Mouse (Mus musculus) intestine, embryonic 14.5 days (tissue): ENCODE measurements around the gene Ddx6. TPM values are rescaled to one million over a fixed set of nuclear protein-coding genes. Genes with fewer than 3 reads are reported as not detected.

Source experiments
- ATAC-seq: fragments of 200-750 bp; cut with Nextera tagmentation; replicated peaks from 2 replicates; pipeline ENCODE4 v1.8.0; 2017; ENCODE audit warnings: low read depth, moderate number of reproducible peaks, moderate TSS enrichment, moderate library complexity; ENCODE audit not compliant: low FRiP score, low TSS enrichment
- DNase-seq: peaks from one replicate; pipeline ENCODE4 v3.0.0-alpha.2; 2018; ENCODE audit warnings: low spot score
- H3K27ac ChIP-seq: fragments of 300-500 bp; sonication (generic); 2 replicates; pipeline ENCODE4 v1.5.1; 2014; ENCODE audit warnings: low read depth, mild to moderate bottlenecking, control low read depth
- H3K27me3 ChIP-seq: fragments of 300-500 bp; sonication (generic); replicated peaks from 2 replicates; pipeline ENCODE4 v1.6.1; 2014; ENCODE audit warnings: low read length, control low read depth; ENCODE audit not compliant: control insufficient read depth, insufficient read depth
- H3K36me3 ChIP-seq: fragments of 300-500 bp; sonication (generic); 2 replicates; pipeline ENCODE4 v1.6.1; 2014; ENCODE audit warnings: low read length, control low read depth; ENCODE audit not compliant: control insufficient read depth, insufficient read depth
- H3K4me1 ChIP-seq: fragments of 300-500 bp; sonication (generic); replicated peaks from 2 replicates; pipeline ENCODE4 v1.6.1; 2014; ENCODE audit warnings: low read length, control low read depth, mixed read lengths; ENCODE audit not compliant: control insufficient read depth, insufficient read depth
- H3K4me2 ChIP-seq: fragments of 300-500 bp; sonication (generic); 2 replicates; pipeline ENCODE4 v1.6.1; 2014; ENCODE audit warnings: low read length
- H3K4me3 ChIP-seq: fragments of 300-500 bp; sonication (generic); 2 replicates; pipeline ENCODE4 v1.5.1; 2014; ENCODE audit warnings: low read depth, low read length, control low read depth, mixed read lengths
- H3K9ac ChIP-seq: fragments of 300-500 bp; sonication (generic); 2 replicates; pipeline ENCODE4 v1.6.1; 2014; ENCODE audit warnings: mild to moderate bottlenecking, low read length
- H3K9me3 ChIP-seq: fragments of 300-500 bp; sonication (generic); 2 replicates; pipeline ENCODE4 v1.6.1; 2016; ENCODE audit warnings: low read length, control low read depth; ENCODE audit not compliant: control insufficient read depth
- WGBS: fragments of 180-500 bp; shearing (Covaris S2); extraction: QIAGEN DNeasy Blood & Tissue Kit; methylation state at CpG from one replicate; pipeline ENCODE4 v1.1.7; 2014; 5-methylcytosine and 5-hydroxymethylcytosine counted together
- polyA plus RNA-seq: library from polyadenylated mRNA; unstranded; fragments of >200 nt; fragmentation: Nextera tagmentation; extraction: Ambion mirVana; gene quantifications from 2 replicates; pipeline ENCODE4 v1.2.1, GENCODE M21; 2014

Gene Ddx6
- polyA plus RNA-seq, 1 experiment from 2014 or later: 17.8 TPM

GRCm38 (mm10) chr9:44648881-44649281, 44.2 kb downstream of the Ddx6 start:
- 76% methylated on average over 7 of the region's 7 CpGs for WGBS
- Histone ChIP-seq H3K4me2 (no peak overlapping the region), H3K27ac (no peak overlapping the region), H3K27me3 (no peaks in the 10 kb centered on the region), H3K9me3 (no peaks in the 10 kb centered on the region), H3K4me1 (no peaks in the 10 kb centered on the region), H3K9ac (no peak overlapping the region), H3K4me3 (no peak overlapping the region), H3K36me3 (no peaks in the 10 kb centered on the region)
- peak; percentile 46 for DNase-seq
- ATAC-seq: no peak

DNA sequence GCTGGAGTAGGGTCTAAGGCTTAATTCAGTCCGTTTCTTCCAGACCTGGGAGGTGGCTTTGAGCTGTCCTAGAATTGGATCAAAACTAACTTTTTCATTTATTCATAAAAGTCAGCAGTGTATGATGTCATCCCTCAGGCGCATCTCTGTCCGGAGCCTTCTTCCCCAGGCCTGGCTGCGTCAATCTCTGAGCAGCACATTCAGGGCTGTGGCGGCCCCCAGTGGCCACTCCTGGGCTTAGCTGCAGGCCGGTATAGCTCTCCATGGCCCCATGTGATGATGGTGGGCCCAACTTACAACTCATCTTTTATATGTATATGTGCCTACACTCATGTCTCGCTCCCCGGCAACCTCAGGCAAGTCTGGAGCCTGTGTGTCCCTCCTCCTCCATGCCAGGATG, 47.3 kb downstream of the Ddx6 start:
- no peaks in the 10 kb centered on the region for H3K36me3 ChIP-seq
- no peaks in the 10 kb centered on the region for H3K9me3 ChIP-seq
- no peak overlapping the region for H3K9ac ChIP-seq
- WGBS: 10% methylated on average over 8 of the region's 8 CpGs
- H3K27ac ChIP-seq: no peak overlapping the region
- no peak overlapping the region for H3K4me3 ChIP-seq
- no peaks in the 10 kb centered on the region for H3K27me3 ChIP-seq
- H3K4me2 ChIP-seq: no peak overlapping the region
- peak; percentile 48; the same call in 1 of the 2 replicates for ATAC-seq
- DNase-seq: peak; percentile 82
- H3K4me1 ChIP-seq: peaks cover 6% of the 10 kb centered on the region; the same call in 1 of the 2 replicates

DNA sequence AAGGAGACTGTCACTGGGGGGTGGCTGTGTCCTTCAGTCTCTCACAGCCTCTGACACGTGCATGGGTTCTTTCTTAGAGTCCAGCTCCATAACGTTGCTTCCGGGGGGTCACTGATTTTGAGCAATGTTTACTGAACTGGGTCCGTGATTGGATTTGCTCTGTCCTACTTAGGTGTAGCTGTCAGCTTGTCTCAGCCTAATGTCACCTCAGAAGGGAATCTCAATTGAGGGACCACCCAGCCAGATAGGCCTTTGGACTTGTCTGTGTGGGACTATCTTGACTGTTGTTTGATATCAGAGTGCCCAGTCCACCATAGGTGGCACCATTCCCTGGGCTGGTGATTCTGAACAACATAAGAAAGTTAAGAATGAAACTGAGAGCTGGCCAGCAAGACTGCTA, 49.2 kb downstream of the Ddx6 start:
- Histone ChIP-seq H3K4me3 (no peak overlapping the region), H3K27ac (no peak overlapping the region), H3K36me3 (no peaks in the 10 kb centered on the region), H3K4me2 (no peak overlapping the region), H3K27me3 (no peaks in the 10 kb centered on the region), H3K9me3 (no peaks in the 10 kb centered on the region), H3K4me1 (peaks cover 6% of the 10 kb centered on the region; the same call in 1 of the 2 replicates), H3K9ac (no peak overlapping the region)
- 70% methylated on average over 4 of the region's 4 CpGs for WGBS
- ATAC-seq (no peak), DNase-seq (no peak)

GRCm38 (mm10) chr9:44655098-44656066, 50.7 kb downstream of the Ddx6 start:
- H3K4me2 ChIP-seq: peak overlapping the region; percentile 54
- peak; percentile 66 for ATAC-seq
- H3K27me3 ChIP-seq: no peaks in the 10 kb centered on the region
- 0 out of 2 replicates have a peak overlapping the region, but pooled peaks have one; percentile 20 for H3K9ac ChIP-seq
- H3K36me3 ChIP-seq: no peaks in the 10 kb centered on the region
- H3K9me3 ChIP-seq: no peaks in the 10 kb centered on the region
- 18% methylated on average over 26 of the region's 26 CpGs for WGBS
- peaks cover 6% of the 10 kb centered on the region; the same call in 1 of the 2 replicates for H3K4me1 ChIP-seq
- peak overlapping the region; percentile 22; the same call in 1 of the 2 replicates for H3K4me3 ChIP-seq
- H3K27ac ChIP-seq: no peak overlapping the region
- peak; percentile 78 for DNase-seq

- Histone ChIP-seq H3K4me3 (no peak overlapping the region), H3K27ac (no peak overlapping the region), H3K9me3 (no peaks in the 10 kb centered on the region), H3K36me3 (no peaks in the 10 kb centered on the region), H3K9ac (no peak overlapping the region), H3K27me3 (no peaks in the 10 kb centered on the region), H3K4me2 (no peak overlapping the region), H3K4me1 (no peaks in the 10 kb centered on the region)
- ATAC-seq (no peak), DNase-seq (no peak)
- 84% methylated on average over 6 of the region's 6 CpGs for WGBS
These were observed 59.0 kb downstream of the Ddx6 start for GRCm38 (mm10) chr9:44663706-44664105.

DNA sequence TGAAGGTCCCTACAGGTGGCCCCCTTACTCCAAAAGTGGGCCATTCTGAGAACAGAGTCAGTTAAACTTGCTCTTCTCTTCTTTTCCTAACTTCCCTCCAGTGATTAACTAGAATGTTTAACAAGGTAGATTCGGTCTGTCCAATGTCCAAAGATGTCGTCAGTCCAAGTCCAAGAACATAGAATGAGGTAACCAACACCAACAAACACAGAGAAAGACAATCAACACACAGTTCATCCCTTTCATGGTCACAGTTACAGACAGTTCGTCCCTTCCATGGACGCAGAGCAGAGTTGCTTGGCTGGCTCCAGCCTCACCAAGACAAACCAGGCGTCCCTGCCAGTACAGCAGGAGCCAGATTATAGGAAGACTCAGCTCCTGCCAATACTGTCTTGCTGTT, 66.7 kb downstream of the Ddx6 start:
- H3K4me2 ChIP-seq: no peak overlapping the region
- H3K27me3 ChIP-seq: no peaks in the 10 kb centered on the region
- WGBS: 90% methylated on average over 5 of the region's 5 CpGs
- no peak overlapping the region for H3K4me3 ChIP-seq
- no peaks in the 10 kb centered on the region for H3K4me1 ChIP-seq
- no peaks in the 10 kb centered on the region for H3K9me3 ChIP-seq
- no peak for DNase-seq
- no peaks in the 10 kb centered on the region for H3K36me3 ChIP-seq
- ATAC-seq: no peak
- H3K9ac ChIP-seq: no peak overlapping the region
- no peak overlapping the region for H3K27ac ChIP-seq

DNA sequence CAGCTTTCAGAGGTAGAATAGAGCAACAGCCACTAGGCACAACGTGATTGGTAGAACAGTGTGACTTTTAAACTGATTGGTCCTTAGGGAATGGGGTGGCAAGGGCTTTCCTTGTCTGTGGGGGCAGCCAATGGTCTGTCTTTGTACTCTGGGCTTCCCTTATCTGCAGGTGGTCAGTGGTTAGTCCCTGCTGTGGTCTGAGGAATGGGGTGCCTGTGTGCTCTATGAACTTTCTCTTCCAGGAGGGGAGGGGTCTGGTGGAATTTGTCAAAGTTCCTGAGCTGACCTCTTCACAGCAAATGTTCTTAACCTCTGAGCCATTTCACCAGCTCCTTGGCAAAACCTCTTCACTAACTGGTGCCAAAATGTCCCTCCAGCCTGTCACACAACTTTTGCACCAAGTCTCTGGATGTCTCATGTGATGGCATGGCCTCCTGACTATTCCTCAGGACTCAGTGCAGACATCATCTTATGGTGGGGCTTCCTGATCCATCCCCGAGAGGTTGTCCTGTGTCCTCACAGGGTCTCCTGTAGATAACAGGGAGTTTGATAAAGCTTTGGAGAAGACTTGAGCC, 67.7 kb downstream of the Ddx6 start:
- H3K4me1 ChIP-seq: no peaks in the 10 kb centered on the region
- no peak overlapping the region for H3K4me3 ChIP-seq
- no peak overlapping the region for H3K9ac ChIP-seq
- no peak overlapping the region for H3K27ac ChIP-seq
- H3K9me3 ChIP-seq: no peaks in the 10 kb centered on the region
- H3K27me3 ChIP-seq: no peaks in the 10 kb centered on the region
- DNase-seq (no peak), ATAC-seq (no peak)
- H3K4me2 ChIP-seq: no peak overlapping the region
- WGBS: 69% methylated on average over 2 of the region's 2 CpGs
- no peaks in the 10 kb centered on the region for H3K36me3 ChIP-seq

DNA sequence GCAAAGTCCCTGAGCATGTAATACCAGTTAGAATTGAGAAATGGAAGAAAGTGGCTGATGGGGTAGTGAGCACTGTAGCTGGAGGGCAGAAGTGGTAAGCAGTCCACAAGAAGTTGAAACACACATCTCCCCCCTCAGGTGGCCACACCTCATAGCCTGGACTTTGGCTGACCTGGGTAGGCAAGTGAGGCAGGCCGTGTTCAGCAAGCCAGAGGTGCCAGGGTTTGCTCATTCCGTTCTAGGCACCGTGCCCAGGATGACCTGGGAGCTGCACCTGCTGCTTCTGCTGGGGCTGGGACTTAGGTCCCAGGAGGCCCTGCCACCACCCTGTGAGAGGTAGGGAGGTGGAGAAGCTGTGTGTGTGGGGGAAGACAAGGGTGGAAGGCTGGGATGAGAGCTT, 68.3 kb downstream of the Ddx6 start, which contains the start of gene Treh:
Gene Treh (plus strand): TSS at position 229 of the 400 bp plus-strand sequence.
- Histone ChIP-seq H3K4me1 (no peaks in the 10 kb centered on the region), H3K4me3 (no peak within 1 kb of the TSS), H3K4me2 (no peak within 1 kb of the TSS), H3K9ac (no peak within 1 kb of the TSS), H3K27me3 (no peaks in the 10 kb centered on the region), H3K27ac (no peak within 1 kb of the TSS), H3K36me3 (no peaks in the 10 kb centered on the region), H3K9me3 (no peaks in the 10 kb centered on the region)
- 85% methylated on average over 3 of the region's 3 CpGs for WGBS
- no peak for DNase-seq
- ATAC-seq: no peak
